Mouse (Mus musculus) left cerebral cortex, postnatal 4 days (tissue): ENCODE measurements at regions not wholly inside any gene's neighbourhood (a gene's known extent, or its start where the extent isn't known, plus 50 kb on each side); places are given as distances from the start of the nearest gene placed in this dataset.
A peak's percentile ranks its signal among the peaks of the same experiment; 100 is the strongest.

Experiments
- DNase-seq: peaks from one replicate; pipeline ENCODE4 v3.0.0-alpha.2; 2022
- intact Hi-C: fragments of 180-260 bp; cut with DNase I; formaldehyde crosslinking; loops from one replicate; pipeline ENCODE4 v1.15.1; 2025

DNA sequence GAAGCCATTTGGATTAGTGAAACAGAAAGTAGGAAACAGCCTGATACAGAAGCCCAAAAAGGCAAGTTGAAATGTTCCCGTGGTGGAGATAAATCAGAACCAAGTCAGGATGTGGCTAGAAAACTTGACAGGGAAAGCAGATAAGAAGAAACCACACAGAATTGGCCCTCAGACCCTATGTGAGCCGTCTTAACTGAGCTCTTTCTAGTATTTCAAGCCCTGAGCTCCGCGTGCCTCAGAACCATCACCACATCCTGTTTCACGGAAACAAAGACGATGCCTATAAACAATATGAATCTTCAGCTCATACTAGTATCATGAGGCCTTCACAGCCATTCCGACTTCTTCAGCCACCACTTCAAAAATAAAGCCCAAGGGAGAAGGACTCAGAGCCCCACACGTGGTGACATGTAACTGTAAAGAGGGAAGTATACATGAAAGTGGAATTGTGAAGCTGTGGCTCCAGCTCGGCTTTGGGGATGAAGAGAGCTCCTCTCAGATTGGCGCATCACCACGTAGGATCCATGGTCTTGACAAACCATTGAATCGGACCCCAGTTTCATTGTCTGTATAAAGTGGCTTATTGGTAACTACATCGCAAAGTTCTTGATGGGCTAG is 104.2 kb upstream of the 2610301B20Rik start:
- intact Hi-C loops, result no loop called here
- no peak for DNase-seq

DNA sequence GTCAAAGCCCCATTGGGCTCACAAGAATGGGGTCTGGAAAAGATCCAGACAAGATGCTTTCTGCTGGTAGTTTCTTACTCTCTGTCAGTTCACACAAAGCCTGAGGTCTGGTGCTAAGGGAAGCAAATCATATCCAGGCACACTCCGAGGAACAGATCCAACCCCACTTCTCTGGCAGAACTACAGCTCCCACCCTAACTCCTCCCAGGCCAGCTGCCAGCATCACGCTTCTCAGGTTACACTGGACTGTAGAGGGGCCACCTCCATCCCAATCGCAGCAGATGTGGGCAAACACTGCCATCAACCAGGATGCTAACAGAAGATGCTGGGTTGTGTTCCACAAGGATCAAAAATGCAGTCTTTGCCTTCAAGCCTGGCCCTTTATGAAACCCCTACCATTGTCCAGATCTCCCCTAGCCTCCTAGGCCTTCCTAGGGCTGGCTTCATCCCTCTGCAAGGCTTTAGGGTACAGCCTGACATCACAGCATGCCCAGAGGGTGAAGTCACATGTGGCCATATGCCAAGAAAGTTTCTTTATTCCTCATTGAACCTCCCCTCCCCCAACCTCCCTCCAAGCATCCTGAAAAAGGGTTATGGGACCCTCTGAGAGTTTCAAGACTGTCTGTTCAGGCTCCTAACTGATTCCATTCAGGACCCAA is 99.6 kb upstream of the 2610301B20Rik start:
- peak; percentile 11 for DNase-seq
- intact Hi-C loops, result no loop called here

DNA sequence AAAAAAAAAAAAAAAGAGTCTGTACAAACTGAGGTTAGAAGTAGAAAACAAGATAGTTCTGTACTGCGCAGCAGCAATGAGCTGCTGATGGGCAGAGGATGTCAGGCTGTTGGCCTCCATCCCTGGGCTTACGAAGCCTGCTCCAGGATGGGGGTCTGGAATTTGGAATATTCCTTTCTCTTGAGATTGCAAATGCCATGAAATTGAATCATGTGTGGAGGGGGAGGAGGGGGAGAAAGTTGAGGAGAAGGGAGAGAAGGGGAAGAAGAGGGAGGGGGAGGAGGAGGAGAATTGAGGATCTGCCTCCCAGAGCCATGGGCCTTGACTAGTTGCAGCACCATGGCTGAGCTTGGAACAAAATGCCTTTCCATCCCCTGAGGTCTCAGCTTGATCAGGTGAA is 87.6 kb upstream of the 2610301B20Rik start:
- intact Hi-C loops, result no loop called here
- no peak for DNase-seq

GRCm38 (mm10) chr4:10788306-10788705 is 86.0 kb upstream of the 2610301B20Rik start:
- DNase-seq, result no peak
- intact Hi-C loops, result no loop called here

- DNase-seq, result no peak
- intact Hi-C loops, result no loop called here
These were observed 85.2 kb upstream of the 2610301B20Rik start for GRCm38 (mm10) chr4:10789141-10789540.

- DNase-seq, result no peak
- intact Hi-C loops, result no loop called here
These were observed 81.7 kb upstream of the 2610301B20Rik start for GRCm38 (mm10) chr4:10792628-10793027.

- DNase-seq, result no peak
- intact Hi-C loops, result no loop called here
These were observed 79.8 kb upstream of the 2610301B20Rik start for GRCm38 (mm10) chr4:10794471-10794870.

DNA sequence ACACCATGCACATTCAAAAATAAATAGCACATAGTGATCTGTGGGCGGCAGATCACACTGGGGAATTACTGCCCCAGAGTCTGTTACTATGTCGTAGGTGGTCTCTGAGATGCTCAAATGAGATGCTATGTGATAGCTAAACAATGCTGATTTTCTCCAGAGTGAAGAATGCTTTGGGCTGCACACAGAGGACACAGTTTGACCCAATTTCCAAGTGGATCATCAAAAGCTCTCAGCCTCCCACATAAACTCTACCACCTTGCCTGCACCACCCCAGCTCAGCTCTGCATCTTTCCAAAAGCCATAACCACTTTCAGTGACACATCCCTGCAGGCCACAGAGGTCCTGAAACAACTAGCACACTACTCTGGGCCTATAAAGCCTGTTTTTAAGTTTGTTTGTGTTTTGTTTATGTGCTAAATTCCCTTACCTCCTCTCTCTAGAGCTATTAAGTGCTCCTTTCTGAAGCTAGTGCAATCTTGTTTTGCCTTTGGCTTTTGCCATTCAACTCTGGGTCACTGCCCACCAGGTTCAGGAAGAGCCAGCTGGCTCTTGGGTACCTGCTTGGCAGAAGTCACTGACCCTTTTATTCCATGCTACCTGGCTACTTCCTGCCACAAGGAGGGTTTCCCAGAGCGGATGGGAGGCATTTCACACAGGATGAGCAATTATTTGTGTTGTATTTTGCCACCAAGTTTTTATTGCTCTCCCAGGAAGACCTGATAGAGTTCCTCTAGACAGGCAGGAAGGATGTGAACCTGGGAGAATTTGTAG is 73.3 kb upstream of the 2610301B20Rik start:
- intact Hi-C loops, result no loop called here

DNA sequence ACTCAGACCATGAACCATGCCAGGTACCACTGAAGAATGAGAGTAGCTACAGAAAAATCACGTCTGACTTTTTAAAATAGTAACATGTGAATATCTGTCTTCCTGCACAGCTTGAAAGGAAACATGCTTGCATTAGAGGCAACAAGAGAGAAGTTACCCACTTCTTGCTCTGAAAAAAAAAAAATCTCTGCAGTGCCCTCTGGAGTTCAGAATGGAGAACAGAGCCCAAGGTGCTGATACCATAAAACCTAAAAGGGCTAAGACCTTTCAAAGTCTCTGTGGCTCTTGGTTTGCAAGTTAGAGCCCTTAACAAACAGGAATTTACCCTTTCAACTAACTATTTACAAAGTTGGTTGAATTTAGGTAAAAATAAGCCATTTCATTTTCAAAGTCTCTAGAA is 69.6 kb upstream of the 2610301B20Rik start:
- intact Hi-C loops, result no loop called here
- DNase-seq, result no peak

More for the DNA sequence above, 73.3 kb upstream of the 2610301B20Rik start:
- DNase-seq, result no peak

- intact Hi-C loops, result no loop called here
- no peak for DNase-seq
These were observed 67.0 kb upstream of the 2610301B20Rik start for GRCm38 (mm10) chr4:10807260-10807659.

GRCm38 (mm10) chr4:10812931-10813330 is 61.4 kb upstream of the 2610301B20Rik start:
- intact Hi-C loops, result no loop called here
- no peak for DNase-seq
